Mouse (Mus musculus) G1E (cell line): ENCODE measurements around the gene Cotl1.

Experiments
- CTCF ChIP-seq: IDR thresholded peaks from 2 replicates; pipeline ENCODE4 v1.5.1; 2012; ENCODE audit warnings: low read depth, low read length, inconsistent platforms, mixed read lengths
- GATA1 ChIP-seq: IDR thresholded peaks from 2 replicates; pipeline ENCODE4 v1.6.1; 2012; ENCODE audit warnings: borderline replicate concordance, low read length, inconsistent platforms, mixed read lengths
- GATA2 ChIP-seq: IDR thresholded peaks from 2 replicates; pipeline ENCODE4 v1.6.1; 2012; ENCODE audit warnings: low read depth, low read length, inconsistent platforms, borderline replicate concordance
- POLR2AphosphoS5 ChIP-seq: IDR thresholded peaks from 2 replicates; pipeline ENCODE4 v1.6.1; 2012; ENCODE audit warnings: low read depth, low read length, inconsistent platforms; ENCODE audit not compliant: insufficient replicate concordance

DNA sequence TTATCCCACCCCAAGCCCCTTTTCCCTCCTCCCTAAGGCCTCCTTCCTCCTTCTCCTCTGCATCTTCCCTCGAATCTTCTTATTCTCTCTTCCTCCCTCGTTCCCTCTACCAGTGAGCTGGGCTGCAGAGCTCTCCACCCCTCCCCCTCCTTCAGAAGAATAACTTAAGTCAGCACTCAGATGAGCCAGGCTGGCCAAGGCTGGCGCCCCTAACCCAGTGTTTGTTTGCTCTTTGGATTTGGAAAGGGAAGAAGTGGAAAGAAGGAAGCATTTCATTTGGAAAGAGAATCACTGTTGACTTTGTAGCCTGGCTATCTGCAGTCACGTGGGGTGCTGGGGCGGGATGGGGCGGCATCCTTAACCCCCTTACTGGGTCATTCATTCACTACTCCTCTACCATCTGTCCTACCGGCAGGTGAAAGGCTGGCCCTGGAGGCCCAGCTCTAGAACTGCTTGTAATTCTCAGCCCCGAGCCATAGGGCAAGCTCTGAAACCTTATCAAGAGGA is 614 bp upstream of the Cotl1 start:
- TF ChIP-seq POLR2AphosphoS5 (no peak), CTCF (no peak), GATA1 (no peak), GATA2 (no peak)
